Mouse (Mus musculus): Measurements from ENCODE around the gene Grpr. TPM values are rescaled to one million over a fixed set of nuclear protein-coding genes. Genes with fewer than 3 reads are reported as not detected.

The Grpr gene
- not detected in 4 replicates for total RNA-seq (2023)

GRCm38 (mm10) chrX:163549666-163550065 is at the start of gene Grpr:
Gene Grpr, minus strand, starts transcription at chrX:163549677.

Other genes with a start within 250 kb of the Grpr start
- 0.66 TPM in 1 of 4 replicates, not detected in the others for gene Rnf138rt1, start 211.7 kb upstream of the Grpr start, total RNA-seq (2023)